Mouse (Mus musculus): ENCODE data around the gene Ets1. TPM values are rescaled to one million over a fixed set of nuclear protein-coding genes. Genes with fewer than 3 reads are reported as not detected.
A peak's percentile ranks its signal among the peaks of the same experiment; 100 is the strongest.

Ets1 gene
- polyA plus RNA-seq, 1 experiment from 2014 or later = 48.1 TPM

GRCm38 (mm10) chr9:32608831-32609610 is 27.0 kb upstream of the Ets1 start:
- H3K27ac ChIP-seq = no peak overlapping the region
- DNase-seq (ENCODE audit: low spot score) = no peak
- no peak overlapping the region for H3K9ac ChIP-seq (ENCODE audit: low read depth, low read length)
- 82% methylated on average over 10 of the region's 10 CpGs for WGBS
- H3K9me3 ChIP-seq (replicated peaks; ENCODE audit: low read length) = no peaks in the 10 kb centered on the region
- peaks cover 3% of the 10 kb centered on the region; the same call in 1 of the 2 replicates for H3K4me1 ChIP-seq (replicated peaks; ENCODE audit: insufficient read depth, low read length)
- H3K36me3 ChIP-seq (ENCODE audit: insufficient read depth, low read length) = no peaks in the 10 kb centered on the region
- no peak overlapping the region for H3K4me3 ChIP-seq (replicated peaks; ENCODE audit: low read depth, low read length)
- TF ChIP-seq CTCF (IDR thresholded peaks at IDR 0.05; ENCODE audit: low read depth) = no peak
- no peak overlapping the region for H3K4me2 ChIP-seq (ENCODE audit: low read length)
- no peaks in the 10 kb centered on the region for H3K27me3 ChIP-seq (ENCODE audit: insufficient read depth, low read length)
- ATAC-seq (replicated peaks; ENCODE audit: low FRiP score, low read depth) = no peak

- 68% methylated on average over 8 of the region's 8 CpGs for WGBS
- peak overlapping the region; percentile 76 for H3K27ac ChIP-seq
- ATAC-seq (replicated peaks; ENCODE audit: low FRiP score, low read depth) (peak; percentile 49; the same call in 1 of the 2 replicates), DNase-seq (ENCODE audit: low spot score) (no peak)
- no peak overlapping the region for H3K4me3 ChIP-seq (replicated peaks; ENCODE audit: low read depth, low read length)
- H3K27me3 ChIP-seq (ENCODE audit: insufficient read depth, low read length) = no peaks in the 10 kb centered on the region
- H3K4me2 ChIP-seq (ENCODE audit: low read length) = no peak overlapping the region
- H3K4me1 ChIP-seq (replicated peaks; ENCODE audit: insufficient read depth, low read length) = peaks cover 3% of the 10 kb centered on the region; the same call in 1 of the 2 replicates
- H3K9ac ChIP-seq (ENCODE audit: low read depth, low read length) = no peak overlapping the region
- TF ChIP-seq CTCF (IDR thresholded peaks at IDR 0.05; ENCODE audit: low read depth) = no peak
- no peaks in the 10 kb centered on the region for H3K9me3 ChIP-seq (replicated peaks; ENCODE audit: low read length)
- H3K36me3 ChIP-seq (ENCODE audit: insufficient read depth, low read length) = no peaks in the 10 kb centered on the region
Measured at GRCm38 (mm10) chr9:32610218-32610617, 25.8 kb upstream of the Ets1 start.

GRCm38 (mm10) chr9:32610631-32611030 is 25.4 kb upstream of the Ets1 start:
- DNase-seq (ENCODE audit: low spot score) (no peak), ATAC-seq (replicated peaks; ENCODE audit: low FRiP score, low read depth) (peak; percentile 93)
- Histone ChIP-seq H3K4me3 (replicated peaks; ENCODE audit: low read depth, low read length) (no peak overlapping the region), H3K9me3 (replicated peaks; ENCODE audit: low read length) (no peaks in the 10 kb centered on the region), H3K27me3 (ENCODE audit: insufficient read depth, low read length) (no peaks in the 10 kb centered on the region), H3K4me1 (replicated peaks; ENCODE audit: insufficient read depth, low read length) (peaks cover 3% of the 10 kb centered on the region; the same call in 1 of the 2 replicates), H3K4me2 (ENCODE audit: low read length) (no peak overlapping the region), H3K36me3 (ENCODE audit: insufficient read depth, low read length) (no peaks in the 10 kb centered on the region), H3K9ac (ENCODE audit: low read depth, low read length) (no peak overlapping the region), H3K27ac (peak overlapping the region; percentile 76)
- no peak for TF ChIP-seq CTCF (IDR thresholded peaks at IDR 0.05; ENCODE audit: low read depth)
- WGBS = 53% methylated on average over 4 of the region's 4 CpGs

GRCm38 (mm10) chr9:32611340-32611739 is 24.7 kb upstream of the Ets1 start:
- Histone ChIP-seq H3K27ac (no peak overlapping the region), H3K27me3 (ENCODE audit: insufficient read depth, low read length) (no peaks in the 10 kb centered on the region), H3K4me3 (replicated peaks; ENCODE audit: low read depth, low read length) (no peak overlapping the region), H3K9me3 (replicated peaks; ENCODE audit: low read length) (no peaks in the 10 kb centered on the region), H3K9ac (ENCODE audit: low read depth, low read length) (no peak overlapping the region), H3K36me3 (ENCODE audit: insufficient read depth, low read length) (no peaks in the 10 kb centered on the region), H3K4me2 (ENCODE audit: low read length) (no peak overlapping the region), H3K4me1 (replicated peaks; ENCODE audit: insufficient read depth, low read length) (peaks cover 3% of the 10 kb centered on the region; the same call in 1 of the 2 replicates)
- DNase-seq (ENCODE audit: low spot score) (no peak), ATAC-seq (replicated peaks; ENCODE audit: low FRiP score, low read depth) (no peak)
- TF ChIP-seq CTCF (IDR thresholded peaks at IDR 0.05; ENCODE audit: low read depth) = no peak
- WGBS = 88% methylated on average over 4 of the region's 4 CpGs

- DNase-seq (ENCODE audit: low spot score) (no peak), ATAC-seq (replicated peaks; ENCODE audit: low FRiP score, low read depth) (no peak)
- Histone ChIP-seq H3K27ac (peak overlapping the region; percentile 57; the same call in 1 of the 2 replicates), H3K27me3 (ENCODE audit: insufficient read depth, low read length) (no peaks in the 10 kb centered on the region), H3K4me2 (ENCODE audit: low read length) (no peak overlapping the region), H3K9me3 (replicated peaks; ENCODE audit: low read length) (no peaks in the 10 kb centered on the region), H3K4me1 (replicated peaks; ENCODE audit: insufficient read depth, low read length) (peaks cover 3% of the 10 kb centered on the region; the same call in 1 of the 2 replicates), H3K36me3 (ENCODE audit: insufficient read depth, low read length) (no peaks in the 10 kb centered on the region), H3K9ac (ENCODE audit: low read depth, low read length) (no peak overlapping the region), H3K4me3 (replicated peaks; ENCODE audit: low read depth, low read length) (no peak overlapping the region)
- WGBS = 89% methylated on average over 5 of the region's 5 CpGs
- TF ChIP-seq CTCF (IDR thresholded peaks at IDR 0.05; ENCODE audit: low read depth) = no peak
Measured at GRCm38 (mm10) chr9:32612426-32612825, 23.6 kb upstream of the Ets1 start.

GRCm38 (mm10) chr9:32612861-32613421 is 23.1 kb upstream of the Ets1 start:
- H3K4me3 ChIP-seq (replicated peaks; ENCODE audit: low read depth, low read length) = no peak overlapping the region
- H3K9ac ChIP-seq (ENCODE audit: low read depth, low read length) = no peak overlapping the region
- WGBS = 42% methylated on average over 6 of the region's 6 CpGs
- no peaks in the 10 kb centered on the region for H3K36me3 ChIP-seq (ENCODE audit: insufficient read depth, low read length)
- ATAC-seq (replicated peaks; ENCODE audit: low FRiP score, low read depth) (no peak), DNase-seq (ENCODE audit: low spot score) (peak; percentile 51)
- H3K4me2 ChIP-seq (ENCODE audit: low read length) = no peak overlapping the region
- TF ChIP-seq CTCF (IDR thresholded peaks at IDR 0.05; ENCODE audit: low read depth) = no peak
- H3K27ac ChIP-seq = peak overlapping the region; percentile 57; the same call in 1 of the 2 replicates
- no peaks in the 10 kb centered on the region for H3K27me3 ChIP-seq (ENCODE audit: insufficient read depth, low read length)
- H3K4me1 ChIP-seq (replicated peaks; ENCODE audit: insufficient read depth, low read length) = 0 out of 2 replicates have a peak, but pooled peaks cover 3% of the 10 kb centered on the region
- no peaks in the 10 kb centered on the region for H3K9me3 ChIP-seq (replicated peaks; ENCODE audit: low read length)
